Mouse (Mus musculus) E14TG2a.4 (cell line): Measurements from ENCODE around the gene Gm3285.

Experiments used
- CTCF ChIP-seq: conservative IDR thresholded peaks from 2 replicates; pipeline ENCODE4 v1.5.1; 2014; ENCODE audit warnings: low read length
- NANOG ChIP-seq: IDR thresholded peaks from 2 replicates; pipeline ENCODE4 v1.6.1; 2014; ENCODE audit warnings: borderline replicate concordance, low read length, mixed read lengths

- TF ChIP-seq CTCF (no peak), NANOG (no peak)
These were observed 14.8 kb upstream of the Gm3285 start for GRCm38 (mm10) chr10:77846961-77847360.
